Mouse (Mus musculus) layer of hippocampus, postnatal 36 days (tissue): ENCODE results near the gene Dnajc5g. TPM values are rescaled to one million over a fixed set of nuclear protein-coding genes. Genes with fewer than 3 reads are reported as not detected.

ENCODE experiments used
- DNase-seq, 2 experiments: peaks; one replicate each; pipeline ENCODE4 v3.0.0; 2022
- total RNA-seq, 2 experiments: library from RNA; stranded (reverse); gene quantifications; 2 replicates each; pipeline ENCODE4 v1.2.3; 2021

The Dnajc5g gene
- total RNA-seq, 2 experiments from 2014 or later, result not detected

GRCm38 (mm10) chr5:31108000-31108490 is 2.0 kb downstream of the Dnajc5g start, which contains the start of gene Slc30a3:
Gene Slc30a3 (minus strand): TSS chr5:31108237.
- DNase-seq, result no peak

- no peak for DNase-seq
These were observed 4.7 kb downstream of the Dnajc5g start for GRCm38 (mm10) chr5:31110781-31111180.

- DNase-seq, result no peak
These were observed 10.3 kb downstream of the Dnajc5g start, which contains the start of gene Trim54 for GRCm38 (mm10) chr5:31116354-31116753. Gene Trim54 (plus strand): TSS chr5:31116712.

GRCm38 (mm10) chr5:31116912-31117311 is 10.8 kb downstream of the Dnajc5g start:
- no peak for DNase-seq

- DNase-seq, result no peak
These were observed 15.0 kb downstream of the Dnajc5g start for GRCm38 (mm10) chr5:31121111-31121510.

- no peak for DNase-seq
These were observed 17.4 kb downstream of the Dnajc5g start for GRCm38 (mm10) chr5:31123481-31123880.

GRCm38 (mm10) chr5:31126050-31126449 is 20.0 kb downstream of the Dnajc5g start:
- no peak for DNase-seq

GRCm38 (mm10) chr5:31136730-31137424 is 30.8 kb downstream of the Dnajc5g start:
- DNase-seq, result no peak

- DNase-seq, result no peak
These were observed 31.6 kb downstream of the Dnajc5g start for GRCm38 (mm10) chr5:31137658-31138057.

- no peak for DNase-seq
These were observed 32.3 kb downstream of the Dnajc5g start, which contains the start of gene Ucn for GRCm38 (mm10) chr5:31138241-31138967. Gene Ucn (minus strand): TSS chr5:31138829.

GRCm38 (mm10) chr5:31138968-31139425 is 32.9 kb downstream of the Dnajc5g start:
- DNase-seq, result no peak

- no peak for DNase-seq
These were observed 43.7 kb downstream of the Dnajc5g start for GRCm38 (mm10) chr5:31149781-31150180.

- no peak for DNase-seq
These were observed 45.7 kb downstream of the Dnajc5g start for GRCm38 (mm10) chr5:31151746-31152145.

- DNase-seq, result no peak
These were observed 47.5 kb downstream of the Dnajc5g start for GRCm38 (mm10) chr5:31153516-31154151.

GRCm38 (mm10) chr5:31154152-31154553 is 48.1 kb downstream of the Dnajc5g start, which contains the start of gene Mpv17:
Gene Mpv17 (minus strand): TSS chr5:31154251.
- peak; percentile 80 to 83 for DNase-seq

Other genes with a start within 250 kb of the Dnajc5g start
- gene Tmem214, start 238.3 kb upstream of the Dnajc5g start, total RNA-seq, result 10 to 100 TPM; 67.5 to 80.3 TPM
- gene Agbl5, start 217.6 kb upstream of the Dnajc5g start, total RNA-seq, result 10 to 100 TPM; 12.8 to 17.3 TPM
- gene Ost4, start 198.5 kb upstream of the Dnajc5g start, total RNA-seq, result 10 to 100 TPM; 97.4 to 99.4 TPM
- 1 to 10 TPM; 2.0 to 2.3 TPM for gene Emilin1, start 192.9 kb upstream of the Dnajc5g start, total RNA-seq
- gene Khk, start 184.9 kb upstream of the Dnajc5g start, total RNA-seq, result 10 to 100 TPM; 10.1 to 13.6 TPM
- 10 to 100 TPM; 16.5 to 16.7 TPM for gene Cgref1, start 160.7 kb upstream of the Dnajc5g start, total RNA-seq
- 100 to 1,000 TPM; 115 to 137 TPM for gene Preb, start 145.9 kb upstream of the Dnajc5g start, total RNA-seq
- gene Tcf23, start 137.6 kb upstream of the Dnajc5g start, total RNA-seq, result under 1 TPM; 0.10 to 0.13 TPM
- gene Atraid, start 58.0 kb upstream of the Dnajc5g start, total RNA-seq, result 10 to 100 TPM; 73.7 to 77.5 TPM
- 10 to 100 TPM; 13.7 to 14.2 TPM for gene Slc5a6, start 57.4 kb upstream of the Dnajc5g start, total RNA-seq
- 10 to 100 TPM; 22.3 to 25.5 TPM for gene Cad, start 51.5 kb upstream of the Dnajc5g start, total RNA-seq
- gene Slc30a3, start 2.0 kb downstream of the Dnajc5g start, total RNA-seq, result 10 to 100 TPM; 73.6 to 76.8 TPM
- not detected for gene Trim54, start 10.4 kb downstream of the Dnajc5g start, total RNA-seq
- gene Ucn, start 32.5 kb downstream of the Dnajc5g start, total RNA-seq, result not detected
- 10 to 100 TPM; 61.2 to 62.2 TPM for gene Mpv17, start 48.0 kb downstream of the Dnajc5g start, total RNA-seq
- gene Gm29609, start 73.6 kb downstream of the Dnajc5g start, total RNA-seq, result 1 to 10 TPM; 3.2 to 3.4 TPM
- 10 to 100 TPM; 58.5 to 66.8 TPM for gene Gtf3c2, start 73.9 kb downstream of the Dnajc5g start, total RNA-seq
- gene Snx17, start 86.9 kb downstream of the Dnajc5g start, total RNA-seq, result 10 to 100 TPM; 77.0 to 83.7 TPM
- 10 to 100 TPM; 38.7 to 46.9 TPM for gene Eif2b4, start 87.1 kb downstream of the Dnajc5g start, total RNA-seq
- gene Zfp513, start 96.0 kb downstream of the Dnajc5g start, total RNA-seq, result 10 to 100 TPM; 29.2 to 30.4 TPM
- 10 to 100 TPM; 74.4 to 75.3 TPM for gene Ppm1g, start 114.4 kb downstream of the Dnajc5g start, total RNA-seq
- gene Nrbp1, start 134.6 kb downstream of the Dnajc5g start, total RNA-seq, result 10 to 100 TPM; 81.6 to 84.8 TPM
- gene Gm9970, start 134.9 kb downstream of the Dnajc5g start, total RNA-seq, result not detected
- 1 to 10 TPM; 3.0 to 3.7 TPM for gene Krtcap3, start 145.4 kb downstream of the Dnajc5g start, total RNA-seq
- gene Ift172, start 184.8 kb downstream of the Dnajc5g start, total RNA-seq, result 10 to 100 TPM; 69.1 to 93.8 TPM
- gene Fndc4, start 189.8 kb downstream of the Dnajc5g start, total RNA-seq, result 100 to 1,000 TPM; 144 to 187 TPM
- gene Gckr, start 191.2 kb downstream of the Dnajc5g start, total RNA-seq, result under 1 TPM in 1 of 2 experiments, not detected in 1; 0.10 TPM